Mouse (Mus musculus) large intestine, adult 2 months (tissue): ENCODE results near the gene Gm44579. TPM values are rescaled to one million over a fixed set of nuclear protein-coding genes. Genes with fewer than 3 reads are reported as not detected.

Source experiments
- DNase-seq: peaks from one replicate; pipeline ENCODE4 v3.0.0-alpha.2; 2012; ENCODE audit warnings: low read depth, low spot score
- WGBS: fragments of 180-500 bp; shearing (Covaris S2); methylation state at CpG from one replicate; pipeline ENCODE4 v1.1.7; 2018; 5-methylcytosine and 5-hydroxymethylcytosine counted together
- polyA plus RNA-seq: library from polyadenylated mRNA; depleted of rRNA; stranded (reverse); fragments of >200 nt; gene quantifications from 2 replicates; pipeline ENCODE4 v1.2.3, GENCODE M21; 2012

The Gm44579 gene
- polyA plus RNA-seq, 1 experiment: not detected

- DNase-seq: no peak
- WGBS: 67% methylated on average over 9 of the region's 9 CpGs
Measured at GRCm38 (mm10) chr15:98170917-98171316, 49.9 kb downstream of the Gm44579 start.

DNA sequence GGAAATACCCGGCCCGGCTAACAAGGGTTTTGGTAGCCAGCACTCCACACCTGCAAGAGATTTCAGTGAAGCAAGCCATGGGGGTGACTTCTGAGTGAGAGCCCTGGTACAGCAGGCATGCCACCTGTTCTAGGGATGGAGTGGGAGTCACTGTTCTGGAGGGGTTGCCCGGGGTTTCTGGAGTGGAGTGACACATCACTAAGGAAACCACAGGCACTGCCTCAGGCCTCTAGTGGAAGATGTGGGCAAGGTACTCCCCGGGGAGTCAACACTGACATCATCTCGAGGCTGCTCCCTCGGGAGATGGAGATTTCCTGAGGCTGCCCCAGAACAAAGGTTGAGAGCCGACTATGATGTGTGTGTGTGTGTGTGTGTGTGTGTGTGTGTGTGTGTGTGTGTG lies 50.4 kb downstream of the Gm44579 start:
- DNase-seq: no peak
- 26% methylated on average over 7 of the region's 7 CpGs for WGBS

DNA sequence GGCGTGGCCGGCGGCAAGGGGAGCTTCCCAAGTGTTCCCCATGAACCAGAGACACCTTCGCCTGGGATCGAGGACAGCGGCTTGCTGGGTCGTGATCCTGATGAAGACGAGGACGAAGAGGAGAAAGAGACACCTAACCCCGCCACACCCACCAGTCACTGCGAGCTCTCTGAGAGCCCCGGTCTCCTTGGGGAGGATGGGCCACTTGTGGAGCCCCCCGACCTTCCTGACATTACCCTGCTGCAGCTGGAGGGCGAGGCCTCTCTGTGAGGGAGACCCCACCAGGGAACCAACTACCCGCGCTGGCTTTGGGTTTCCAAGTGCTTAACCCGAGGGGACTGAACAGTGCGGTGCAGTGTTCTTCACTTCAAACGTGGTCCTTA lies 52.2 kb downstream of the Gm44579 start:
- no peak for DNase-seq
- WGBS: 14% methylated on average over 19 of the region's 19 CpGs

DNA sequence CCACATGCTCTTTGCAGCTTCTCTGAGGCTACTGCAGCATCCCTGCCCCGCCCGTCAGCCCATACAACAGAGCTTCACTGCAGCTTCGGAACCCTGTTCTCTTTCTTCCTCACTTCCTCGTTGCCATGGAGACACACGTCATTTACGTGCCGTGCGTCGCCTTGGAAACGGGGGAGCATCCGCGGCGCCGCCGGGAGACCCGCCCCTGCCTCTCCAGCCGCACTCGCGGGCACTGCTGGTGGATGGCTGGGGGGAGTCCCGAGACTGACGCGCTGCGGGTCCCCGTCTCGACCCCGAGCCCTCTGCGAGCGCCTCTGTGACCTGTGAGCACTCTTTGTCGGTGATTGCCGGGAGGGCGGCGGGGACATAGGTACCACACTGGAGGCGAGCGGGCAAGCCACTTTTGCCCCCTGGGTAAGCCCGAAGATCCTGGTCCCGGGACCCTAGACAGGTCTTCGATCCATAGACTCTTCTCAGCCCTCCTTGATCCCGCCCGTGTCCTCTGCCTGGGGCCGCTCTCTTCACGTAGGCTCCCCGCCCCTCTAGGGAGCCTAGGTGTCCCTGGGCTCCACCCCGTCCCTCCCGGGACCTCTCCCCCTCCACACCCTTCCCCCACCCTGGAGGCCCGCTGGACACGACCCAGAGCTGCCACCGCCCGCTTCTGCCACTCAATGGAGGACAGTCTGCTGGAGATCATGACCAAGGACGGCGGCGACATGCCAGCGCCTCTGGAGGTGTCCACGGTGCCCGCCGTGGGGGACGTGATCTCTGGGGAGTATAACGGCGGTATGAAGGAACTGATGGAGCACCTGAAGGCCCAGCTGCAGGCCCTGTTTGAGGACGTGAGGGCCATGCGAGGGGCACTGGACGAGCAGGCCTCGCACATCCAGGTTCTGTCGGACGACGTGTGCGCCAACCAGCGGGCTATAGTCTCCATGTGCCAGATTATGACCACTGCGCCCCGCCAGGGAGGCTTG lies 52.8 kb downstream of the Gm44579 start:
- WGBS: 3% methylated on average over 69 of the region's 69 CpGs
- no peak for DNase-seq

GRCm38 (mm10) chr15:98166963-98167644 lies 53.7 kb downstream of the Gm44579 start, which contains the start of gene Ccdc184:
TSS of gene Ccdc184 (plus strand) at chr15:98167158.
- WGBS: 8% methylated on average over 18 of the region's 18 CpGs
- DNase-seq: no peak

- DNase-seq: no peak
- WGBS: 79% methylated on average over 5 of the region's 5 CpGs
Measured at GRCm38 (mm10) chr15:98165525-98165924, 55.3 kb downstream of the Gm44579 start, which contains the start of gene Asb8. TSS of gene Asb8 (minus strand) at chr15:98165625.

GRCm38 (mm10) chr15:98162561-98162960 lies 58.2 kb downstream of the Gm44579 start:
- WGBS: 51% methylated on average over 4 of the region's 4 CpGs

GRCm38 (mm10) chr15:98161026-98161805 lies 59.6 kb downstream of the Gm44579 start:
- 74% methylated on average over 19 of the region's 19 CpGs for WGBS
- no peak for DNase-seq

More at GRCm38 (mm10) chr15:98162561-98162960, 58.2 kb downstream of the Gm44579 start:
- no peak for DNase-seq

- 56% methylated on average over 1 of the region's 1 CpGs for WGBS
- no peak for DNase-seq
Measured at GRCm38 (mm10) chr15:98157253-98157652, 63.5 kb downstream of the Gm44579 start.

DNA sequence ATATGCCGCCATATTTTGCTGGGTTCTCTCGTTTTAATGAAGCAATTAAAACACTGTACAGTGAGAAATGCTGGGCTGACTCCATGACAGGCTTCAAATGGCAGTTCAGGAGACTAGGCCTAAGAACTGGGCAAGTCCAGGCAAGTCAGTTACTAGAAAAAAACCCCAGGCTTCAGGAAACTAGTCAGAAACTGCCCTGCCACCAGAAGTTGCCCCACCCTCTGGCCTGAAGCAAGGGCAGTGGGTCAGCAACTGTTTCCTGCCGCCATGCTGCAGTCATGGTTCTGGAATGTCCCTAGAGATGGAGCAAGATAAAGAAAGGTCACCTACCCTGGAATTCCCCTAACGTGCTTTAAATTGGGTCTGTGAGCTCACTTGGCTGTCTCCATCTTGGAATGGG lies 64.8 kb downstream of the Gm44579 start:
- 57% methylated on average over 4 of the region's 4 CpGs for WGBS

GRCm38 (mm10) chr15:98155272-98155671 lies 65.5 kb downstream of the Gm44579 start:
- WGBS: 94% methylated on average over 5 of the region's 5 CpGs

More for the DNA sequence above, 64.8 kb downstream of the Gm44579 start:
- DNase-seq: no peak

GRCm38 (mm10) chr15:98154631-98155030 lies 66.1 kb downstream of the Gm44579 start:
- no peak for DNase-seq
- WGBS: 77% methylated on average over 3 of the region's 3 CpGs

More at GRCm38 (mm10) chr15:98155272-98155671, 65.5 kb downstream of the Gm44579 start:
- no peak for DNase-seq

DNA sequence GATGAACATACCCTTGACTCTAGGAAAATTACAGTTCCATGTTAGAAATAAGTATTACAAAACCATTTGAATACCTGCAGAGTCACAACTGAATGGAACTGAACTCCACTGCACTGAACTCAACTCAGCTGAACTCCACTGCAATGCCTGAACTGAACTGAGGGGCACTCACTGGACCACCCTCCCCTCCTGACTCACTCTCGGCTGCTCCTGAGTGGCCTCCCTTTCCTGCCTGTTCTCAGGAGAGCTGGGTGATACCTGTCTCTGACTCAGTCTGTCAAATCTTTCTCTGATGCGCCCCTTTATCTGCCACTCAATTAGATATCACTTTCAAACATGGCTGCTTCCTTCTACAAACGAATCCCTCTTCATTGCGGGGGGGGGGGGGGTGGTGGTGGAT lies 66.6 kb downstream of the Gm44579 start:
- WGBS: 64% methylated on average over 4 of the region's 4 CpGs
- no peak for DNase-seq

DNA sequence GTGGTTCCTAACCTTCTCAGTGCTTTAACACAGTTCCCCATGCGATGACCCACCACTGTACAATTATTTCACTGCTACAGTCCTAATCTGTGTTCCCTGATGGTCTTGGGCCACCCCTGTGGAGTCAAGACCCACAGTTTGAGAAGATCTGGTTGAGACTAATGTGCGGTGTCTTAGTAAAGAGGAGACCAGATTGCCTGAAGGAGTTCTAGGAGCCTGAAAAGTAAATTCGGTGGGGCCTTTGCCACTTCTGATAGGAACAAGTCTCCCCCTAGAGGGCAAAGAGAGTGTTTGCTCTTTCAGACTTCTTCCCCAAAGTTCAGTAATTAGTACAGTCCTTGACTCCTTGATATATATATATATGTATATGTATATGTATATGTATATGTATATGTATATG lies 67.2 kb downstream of the Gm44579 start:
- DNase-seq: no peak
- WGBS: 32% methylated on average over 3 of the region's 3 CpGs

GRCm38 (mm10) chr15:98152916-98153315 lies 67.9 kb downstream of the Gm44579 start:
- no peak for DNase-seq
- 79% methylated on average over 7 of the region's 7 CpGs for WGBS

- DNase-seq: no peak
- 53% methylated on average over 10 of the region's 10 CpGs for WGBS
Measured at GRCm38 (mm10) chr15:98149166-98149602, 71.6 kb downstream of the Gm44579 start.

- 79% methylated on average over 3 of the region's 3 CpGs for WGBS
- DNase-seq: no peak
Measured at GRCm38 (mm10) chr15:98148356-98148755, 72.4 kb downstream of the Gm44579 start.

GRCm38 (mm10) chr15:98145559-98146181 lies 75.1 kb downstream of the Gm44579 start:
- DNase-seq: peak; percentile 69
- WGBS: 2% methylated on average over 38 of the region's 38 CpGs

DNA sequence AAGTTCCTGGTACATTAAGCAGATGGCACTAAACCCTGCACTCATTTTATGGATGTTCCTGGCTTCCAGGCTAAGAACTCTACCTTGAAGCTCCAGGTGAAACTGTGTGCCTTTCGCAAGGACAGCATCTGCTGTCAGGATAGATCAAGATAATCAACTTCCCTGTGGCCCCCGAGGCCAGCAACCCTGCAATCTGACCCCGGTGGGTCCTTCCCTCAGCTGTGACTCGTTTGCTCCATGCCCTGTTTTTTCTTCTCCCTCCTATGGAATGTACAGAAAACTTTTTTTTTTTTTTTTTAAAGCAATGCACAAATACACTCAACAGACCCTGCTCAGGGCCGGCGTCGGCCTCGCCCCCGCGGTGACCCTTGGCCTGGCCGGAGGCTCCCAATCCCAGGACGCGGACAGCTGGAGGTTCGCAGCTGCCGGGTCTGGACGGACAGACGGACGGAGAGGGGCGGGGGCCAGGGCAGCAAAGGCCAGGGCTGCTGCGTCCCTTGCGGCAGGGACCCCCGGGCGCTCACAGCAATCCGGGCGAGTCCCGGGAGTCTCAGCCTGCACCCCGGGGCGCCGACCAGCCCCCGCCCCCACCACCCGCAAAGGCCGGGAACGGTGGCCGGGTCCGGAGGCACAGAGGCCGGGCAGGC lies 75.8 kb downstream of the Gm44579 start:
- peak; percentile 8 for DNase-seq
- under 1% methylated on average over 36 of the region's 36 CpGs for WGBS
